In the genomic region with DNA sequence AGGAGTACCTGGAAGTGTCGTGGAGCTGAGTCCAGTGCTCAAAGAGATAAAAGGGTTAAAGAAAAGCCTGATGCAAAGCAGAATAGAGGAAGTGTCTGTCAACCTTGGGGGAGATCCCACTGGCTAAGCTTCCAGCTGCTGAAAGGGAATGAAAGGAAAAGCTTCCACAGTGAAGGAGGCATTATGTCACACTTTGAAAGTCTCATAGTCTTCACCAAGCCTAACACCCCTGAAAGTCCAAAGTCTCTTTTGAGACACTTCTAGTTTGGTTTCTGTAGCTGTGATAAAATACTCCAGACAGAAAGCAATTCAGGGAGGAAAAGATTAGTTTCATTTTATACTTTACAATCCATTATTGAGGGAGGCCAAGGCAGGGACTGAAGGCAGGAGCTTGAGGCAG, we compare ENCODE assay signal across 34 mouse cellular contexts.
"Had no signal": no experiment of that assay in that cellular context is flagged by ENCODE, and none has a peak within 500 bp of the region (broad histone marks: within the 10 kb centered on the region; RNA-seq: fewer than 3 reads in every experiment).

No protein-coding gene starts in this region.

- H3K9me3 ChIP-seq: heart, embryonic 10.5 days; heart, embryonic 12.5 days; heart, embryonic 13.5 days; heart, embryonic 15.5 days; hindbrain, embryonic 10.5 days; hindbrain, embryonic 12.5 days; hindbrain, embryonic 13.5 days; hindbrain, embryonic 15.5 days; kidney, embryonic 15.5 days had no signal

- H3K4me2 ChIP-seq: heart, embryonic 11.5 days; heart, embryonic 12.5 days; heart, embryonic 13.5 days; heart, embryonic 15.5 days; hindbrain, embryonic 12.5 days; hindbrain, embryonic 13.5 days; hindbrain, embryonic 14.5 days; hindbrain, embryonic 15.5 days; kidney, embryonic 15.5 days had no signal

- H3K27ac ChIP-seq: heart, adult 2 months; heart, embryonic 10.5 days; heart, embryonic 13.5 days; heart, embryonic 15.5 days; hindbrain, embryonic 10.5 days; hindbrain, embryonic 12.5 days; hindbrain, embryonic 13.5 days; hindbrain, embryonic 14.5 days; hindbrain, embryonic 15.5 days; hindbrain, postnatal 0 days; kidney, embryonic 15.5 days; kidney, postnatal 0 days; layer of hippocampus, adult 2 months had no signal

- H3K27me3 ChIP-seq: heart, embryonic 12.5 days; heart, embryonic 13.5 days; heart, embryonic 15.5 days; hindbrain, embryonic 12.5 days; hindbrain, embryonic 13.5 days; hindbrain, embryonic 15.5 days; kidney, embryonic 15.5 days had no signal

- H3K4me3 ChIP-seq: heart, adult 2 months; heart, embryonic 10.5 days; heart, embryonic 12.5 days; heart, embryonic 13.5 days; heart, embryonic 15.5 days; hindbrain, embryonic 10.5 days; hindbrain, embryonic 12.5 days; hindbrain, embryonic 13.5 days; hindbrain, embryonic 15.5 days; kidney, embryonic 15.5 days; layer of hippocampus, adult 2 months had no signal

- H3K36me3 ChIP-seq: heart, embryonic 10.5 days; heart, embryonic 12.5 days; heart, embryonic 13.5 days; heart, embryonic 15.5 days; hindbrain, embryonic 12.5 days; hindbrain, embryonic 15.5 days; kidney, embryonic 15.5 days had no signal

- DNase-seq: heart, adult 18-20 months; heart, adult 2 months; heart, postnatal 10 days; heart, postnatal 14 days; heart, postnatal 36 days; heart, postnatal 4 days; kidney, adult 11 months; kidney, adult 18-20 months; kidney, adult 2 months; kidney, adult 8-10 months; kidney, adult 9 months; kidney, postnatal 10 days; kidney, postnatal 14 days; kidney, postnatal 25 days; kidney, postnatal 36 days; kidney, postnatal 4 days; layer of hippocampus, adult 9-11 months; layer of hippocampus, postnatal 36 days had no signal

- H3K4me1 ChIP-seq: heart, embryonic 10.5 days; heart, embryonic 12.5 days; heart, embryonic 13.5 days; heart, embryonic 15.5 days; hindbrain, embryonic 10.5 days; kidney, embryonic 15.5 days had no signal

- H3K9ac ChIP-seq: heart, embryonic 12.5 days; heart, embryonic 13.5 days; heart, embryonic 15.5 days; hindbrain, embryonic 12.5 days; hindbrain, embryonic 13.5 days; hindbrain, embryonic 14.5 days; hindbrain, embryonic 15.5 days; kidney, embryonic 15.5 days had no signal

- ATAC-seq: hindbrain, embryonic 16.5 days; hindbrain, postnatal 0 days; inflammation-experienced regulatory T-cells, adult 6 months had no signal
